Mouse (Mus musculus): Measurements from ENCODE around the gene Olfr524.

DNA sequence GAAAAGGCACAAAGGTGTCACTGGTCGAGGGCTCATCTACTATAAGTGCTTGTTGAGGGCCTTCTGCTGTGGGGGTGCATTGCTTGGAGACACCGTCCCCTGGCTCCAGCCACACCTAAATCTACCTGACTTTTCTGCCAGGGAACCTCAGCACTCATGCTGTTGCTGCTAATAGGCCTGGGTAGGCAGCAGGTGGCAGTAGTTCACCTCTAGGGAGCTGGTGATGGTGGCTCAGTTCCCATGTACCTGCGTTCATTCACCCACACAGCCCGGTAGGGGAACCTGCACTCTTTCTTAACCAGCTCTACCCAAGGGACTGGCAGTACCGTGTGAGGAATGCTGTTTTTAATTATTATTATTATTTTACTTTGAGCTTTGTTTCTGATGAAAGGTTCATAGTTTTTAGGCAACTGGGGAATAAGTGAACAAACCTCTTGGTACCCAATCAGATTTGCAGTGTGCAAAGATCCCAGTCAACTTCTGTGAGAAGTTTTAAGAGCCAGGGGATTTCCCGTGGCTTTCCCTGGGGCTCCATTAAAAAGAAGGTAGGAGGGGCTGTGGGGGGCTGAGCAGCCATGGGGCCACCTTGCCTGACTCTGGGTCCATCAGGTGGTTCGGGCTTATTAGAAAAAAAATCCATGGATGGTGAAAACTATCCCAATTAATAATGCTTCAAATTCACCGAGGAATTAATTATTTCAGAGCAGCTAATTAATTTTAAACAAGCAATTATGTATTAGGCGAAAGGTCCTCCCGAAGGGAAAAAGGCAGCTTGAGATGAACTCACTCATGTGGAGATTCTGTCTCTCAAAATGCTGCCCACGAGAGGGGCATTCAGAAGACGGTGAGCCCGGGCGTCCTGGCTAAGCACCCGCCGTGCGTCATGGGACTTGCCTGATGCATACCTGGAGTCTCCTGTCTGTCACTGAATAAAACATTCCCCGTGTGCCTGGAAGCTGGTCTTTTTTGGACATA, 18.8 kb downstream of the Olfr524 start:
- TF ChIP-seq EP300 (IDR thresholded peaks at IDR 0.05; ENCODE audit: low read depth) (no peak), CTCF (IDR thresholded peaks at IDR 0.05; ENCODE audit: low read depth) (peak; percentile 24; the same call in 1 of the 2 replicates)

Data from heart, postnatal 0 days (tissue).